Mouse (Mus musculus) spleen, adult 2 months (tissue): ENCODE data around the gene Abcf2. TPM values are rescaled to one million over a fixed set of nuclear protein-coding genes. Genes with fewer than 3 reads are reported as not detected.

Experiments
- DNase-seq, 2 experiments: peaks; one replicate each; pipeline versions ENCODE4 v3.0.0 to v3.0.0-alpha.2; 2012 to 2021; ENCODE audit warnings: low spot score in 2 of 2, low read depth in 1 of 2
- H3K27ac ChIP-seq: fragments of 200-500 bp; 2 replicates; pipeline ENCODE4 v1.5.1; 2012; ENCODE audit warnings: low read length, inconsistent platforms; ENCODE audit not compliant: insufficient read depth
- H3K27me3 ChIP-seq: fragments of 200-500 bp; 2 replicates; pipeline ENCODE4 v1.6.1; 2012; ENCODE audit warnings: mild to moderate bottlenecking, moderate library complexity, low read length, inconsistent platforms; ENCODE audit not compliant: control insufficient read depth, insufficient read depth
- H3K36me3 ChIP-seq: fragments of 200-500 bp; 2 replicates; pipeline ENCODE4 v1.6.1; 2012; ENCODE audit warnings: mild to moderate bottlenecking, low read length, inconsistent platforms; ENCODE audit not compliant: control insufficient read depth, insufficient read depth
- H3K4me1 ChIP-seq: fragments of 200-500 bp; 2 replicates; pipeline ENCODE4 v1.6.1; 2011; ENCODE audit warnings: inconsistent platforms; ENCODE audit not compliant: control insufficient read depth, insufficient read depth, insufficient read length
- H3K4me3 ChIP-seq: fragments of 200-500 bp; 2 replicates; pipeline ENCODE4 v1.5.1; 2011; ENCODE audit warnings: mild to moderate bottlenecking, inconsistent platforms; ENCODE audit not compliant: insufficient read depth, insufficient read length; ENCODE audit errors: extremely low read depth
- CTCF ChIP-seq: fragments of 200-500 bp; IDR thresholded peaks from 2 replicates; pipeline ENCODE4 v1.5.1; 2011; ENCODE audit warnings: mild to moderate bottlenecking, inconsistent platforms; ENCODE audit not compliant: insufficient read depth, insufficient read length, insufficient replicate concordance; ENCODE audit errors: extremely low read depth
- POLR2A ChIP-seq: fragments of 200-500 bp; IDR thresholded peaks from 2 replicates; pipeline ENCODE4 v1.6.1; 2011; ENCODE audit warnings: low read depth, low read length, inconsistent platforms
- WGBS: fragments of 180-500 bp; shearing (Covaris S2); methylation state at CpG from one replicate; pipeline ENCODE4 v1.1.7; 2018; 5-methylcytosine and 5-hydroxymethylcytosine counted together
- polyA plus RNA-seq: library from polyadenylated mRNA; depleted of rRNA; stranded (reverse); fragments of >200 nt; gene quantifications from 2 replicates; pipeline ENCODE4 v1.2.3, GENCODE M21; 2012; rRNA removed

The Abcf2 gene
- polyA plus RNA-seq, result 30.6 and 43.3 TPM in 2 replicates

- peaks cover 17% of the 10 kb centered on the region for H3K36me3 ChIP-seq
- under 1% methylated on average over 48 of the region's 48 CpGs for WGBS
- peaks cover 2% of the 10 kb centered on the region; the same call in 1 of the 2 replicates for H3K4me1 ChIP-seq
- peak; percentile 99 for DNase-seq
- peak within 1 kb of the TSS; percentile 74 for H3K4me3 ChIP-seq
- H3K27ac ChIP-seq, result peak within 1 kb of the TSS; percentile 81
- no peaks in the 10 kb centered on the region for H3K27me3 ChIP-seq
- no peak for TF ChIP-seq CTCF
- TF ChIP-seq POLR2A, result peak; percentile 72
Observed at GRCm38 (mm10) chr5:24577183-24577929, at the start of gene Abcf2. TSS of gene Abcf2 (minus strand) at chr5:24577467.

- Histone ChIP-seq H3K27me3 (0 out of 2 replicates have a peak, but pooled peaks cover 2% of the 10 kb centered on the region), H3K27ac (no peak overlapping the region), H3K36me3 (no peaks in the 10 kb centered on the region), H3K4me3 (no peak overlapping the region), H3K4me1 (no peaks in the 10 kb centered on the region)
- no peak for DNase-seq
- TF ChIP-seq POLR2A, result no peak
- no peak for TF ChIP-seq CTCF
- WGBS, result 66% methylated on average over 4 of the region's 4 CpGs
Observed at GRCm38 (mm10) chr5:24624822-24625120, 47.5 kb upstream of the Abcf2 start.

GRCm38 (mm10) chr5:24623986-24624821 lies 46.9 kb upstream of the Abcf2 start, which contains the start of gene Smarcd3:
TSS of gene Smarcd3 (minus strand) at chr5:24624411.
- Histone ChIP-seq H3K36me3 (no peaks in the 10 kb centered on the region), H3K27ac (no peak within 1 kb of the TSS), H3K27me3 (0 out of 2 replicates have a peak, but pooled peaks cover 2% of the 10 kb centered on the region), H3K4me3 (no peak within 1 kb of the TSS), H3K4me1 (no peaks in the 10 kb centered on the region)
- TF ChIP-seq POLR2A, result no peak
- TF ChIP-seq CTCF, result no peak
- DNase-seq, result no peak
- 9% methylated on average over 37 of the region's 37 CpGs for WGBS

- TF ChIP-seq POLR2A (no peak), CTCF (no peak)
- no peak overlapping the region for H3K27ac ChIP-seq
- 0 out of 2 replicates have a peak, but pooled peaks cover 2% of the 10 kb centered on the region for H3K27me3 ChIP-seq
- no peak overlapping the region for H3K4me3 ChIP-seq
- 58% methylated on average over 8 of the region's 8 CpGs for WGBS
- no peak for DNase-seq
- H3K4me1 ChIP-seq, result no peaks in the 10 kb centered on the region
- H3K36me3 ChIP-seq, result no peaks in the 10 kb centered on the region
Observed at GRCm38 (mm10) chr5:24623041-24623985, 46.0 kb upstream of the Abcf2 start.

- 84% methylated on average over 7 of the region's 7 CpGs for WGBS
- DNase-seq, result no peak
- H3K4me1 ChIP-seq, result no peaks in the 10 kb centered on the region
- 0 out of 2 replicates have a peak, but pooled peaks cover 2% of the 10 kb centered on the region for H3K27me3 ChIP-seq
- TF ChIP-seq POLR2A (no peak), CTCF (no peak)
- no peak overlapping the region for H3K4me3 ChIP-seq
- H3K27ac ChIP-seq, result no peak overlapping the region
- H3K36me3 ChIP-seq, result no peaks in the 10 kb centered on the region
Observed at GRCm38 (mm10) chr5:24622386-24623040, 45.2 kb upstream of the Abcf2 start.

- 0 out of 2 replicates have a peak, but pooled peaks cover 2% of the 10 kb centered on the region for H3K27me3 ChIP-seq
- TF ChIP-seq POLR2A (no peak), CTCF (no peak)
- whole genome bisulfite sequencing, result 84% methylated on average over 8 of the region's 8 CpGs
Observed at GRCm38 (mm10) chr5:24620626-24621025, 43.4 kb upstream of the Abcf2 start.

More at GRCm38 (mm10) chr5:24620626-24621025, 43.4 kb upstream of the Abcf2 start:
- Histone ChIP-seq H3K4me1 (no peaks in the 10 kb centered on the region), H3K27ac (no peak overlapping the region), H3K4me3 (no peak overlapping the region), H3K36me3 (no peaks in the 10 kb centered on the region)
- no peak for DNase-seq
